Mouse (Mus musculus): ENCODE results near the gene Hif3a. TPM values are rescaled to one million over a fixed set of nuclear protein-coding genes. Genes with fewer than 3 reads are reported as not detected.

Gene Hif3a
- polyA plus RNA-seq, 1 experiment from 2014 or later = 19.7 TPM

DNA sequence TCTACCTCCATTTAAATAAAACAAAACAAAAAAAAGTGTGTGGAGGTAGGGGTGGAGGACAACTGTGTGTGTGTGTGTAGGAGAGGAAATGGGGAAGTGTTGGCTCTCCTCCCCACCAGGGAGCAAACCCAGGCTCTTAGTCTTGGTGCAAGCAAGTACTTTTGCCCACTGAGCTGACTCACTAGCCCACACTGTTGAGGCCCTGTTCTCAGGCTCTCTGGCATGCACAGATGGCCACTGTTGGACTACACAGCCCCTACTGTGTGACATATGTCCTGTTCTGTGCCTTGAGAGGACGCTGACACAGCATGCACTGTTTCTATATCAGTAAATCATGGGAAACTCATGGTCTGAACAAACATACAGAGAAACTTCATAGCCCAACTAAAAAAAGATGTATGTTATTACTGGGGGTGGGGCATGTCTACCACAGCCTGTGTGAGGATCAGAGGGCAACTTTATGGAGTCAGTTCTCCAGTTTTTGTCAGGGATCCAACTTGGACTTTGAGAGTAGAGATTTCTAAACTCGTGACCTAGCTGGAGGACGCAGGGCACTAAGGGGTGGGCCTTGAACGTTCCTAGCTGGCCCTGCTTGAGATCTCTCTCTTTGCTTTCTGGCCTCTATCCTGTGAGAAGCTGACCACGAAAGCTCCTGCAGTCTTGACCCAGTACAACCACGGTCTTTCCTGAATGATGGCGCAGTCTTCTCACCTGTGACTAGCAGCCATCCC is 58.8 kb downstream of the Hif3a start:
- no peaks in the 10 kb centered on the region for H3K4me1 ChIP-seq (ENCODE audit: control insufficient read depth, insufficient read depth, low read length)
- H3K9ac ChIP-seq (ENCODE audit: low read depth, low read length) = no peak overlapping the region
- no peak overlapping the region for H3K4me2 ChIP-seq (replicated peaks; ENCODE audit: low read depth, low read length)
- WGBS = 73% methylated on average over 7 of the region's 7 CpGs
- H3K36me3 ChIP-seq (ENCODE audit: control insufficient read depth, insufficient read depth, low read length) = peaks cover 74% of the 10 kb centered on the region
- H3K4me3 ChIP-seq (ENCODE audit: low read length) = no peak overlapping the region
- H3K27ac ChIP-seq (ENCODE audit: low read depth, low read length) = peak overlapping the region; percentile 14; the same call in 1 of the 2 replicates
- H3K9me3 ChIP-seq (ENCODE audit: control insufficient read depth, low read length) = no peaks in the 10 kb centered on the region
- no peaks in the 10 kb centered on the region for H3K27me3 ChIP-seq (ENCODE audit: control insufficient read depth, insufficient read depth, low read length)
- no peak for ATAC-seq (ENCODE audit: low FRiP score, low TSS enrichment)

DNA sequence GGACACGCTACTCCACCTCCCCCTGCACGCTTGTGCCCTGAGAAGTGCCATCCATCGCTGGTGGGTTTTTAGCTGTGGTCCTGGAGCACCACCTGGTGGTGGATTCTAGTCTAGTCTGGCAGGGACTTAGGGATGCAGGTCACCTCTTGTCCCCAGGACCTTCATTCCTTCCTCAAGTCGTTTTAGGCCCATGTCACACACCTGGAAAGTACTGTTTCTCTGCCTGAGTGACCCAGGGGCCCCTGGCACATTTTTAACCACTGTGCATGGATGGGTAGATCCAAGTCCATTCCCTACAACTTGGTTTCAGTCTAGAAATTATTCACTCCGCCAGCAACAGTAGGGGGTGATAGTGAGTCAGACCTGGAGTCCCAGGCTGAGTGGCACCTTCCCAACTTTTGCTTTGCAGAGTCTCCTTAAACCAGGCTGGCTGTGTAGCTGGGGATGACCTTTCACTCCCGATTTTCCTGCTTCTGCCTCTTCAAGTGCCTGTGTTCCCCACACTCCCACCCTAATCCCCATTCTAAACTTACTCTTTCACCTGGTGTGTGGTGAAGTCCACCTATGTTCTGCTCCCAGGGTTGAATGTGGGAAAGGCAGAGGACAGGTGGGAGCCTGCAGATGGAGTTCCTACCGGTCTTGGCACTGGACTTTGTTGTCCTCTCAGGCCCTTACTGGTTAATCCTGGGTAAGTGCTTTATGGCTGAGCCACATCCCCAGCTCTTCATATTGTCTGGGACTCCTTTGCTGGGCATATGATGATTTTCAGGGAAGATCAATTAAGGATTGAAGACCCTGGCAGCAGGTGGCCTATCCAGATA is 59.6 kb downstream of the Hif3a start:
- Histone ChIP-seq H3K27me3 (ENCODE audit: control insufficient read depth, insufficient read depth, low read length) (no peaks in the 10 kb centered on the region), H3K27ac (ENCODE audit: low read depth, low read length) (no peak overlapping the region), H3K36me3 (ENCODE audit: control insufficient read depth, insufficient read depth, low read length) (peaks cover 74% of the 10 kb centered on the region), H3K4me2 (replicated peaks; ENCODE audit: low read depth, low read length) (no peak overlapping the region), H3K4me3 (ENCODE audit: low read length) (no peak overlapping the region), H3K9me3 (ENCODE audit: control insufficient read depth, low read length) (no peaks in the 10 kb centered on the region), H3K9ac (ENCODE audit: low read depth, low read length) (no peak overlapping the region), H3K4me1 (ENCODE audit: control insufficient read depth, insufficient read depth, low read length) (no peaks in the 10 kb centered on the region)
- WGBS = 15% methylated on average over 7 of the region's 7 CpGs
- peak; percentile 72 for ATAC-seq (ENCODE audit: low FRiP score, low TSS enrichment)

GRCm38 (mm10) chr7:16999650-17000049 is 62.6 kb downstream of the Hif3a start:
- Histone ChIP-seq H3K36me3 (ENCODE audit: control insufficient read depth, insufficient read depth, low read length) (peaks cover 52% of the 10 kb centered on the region), H3K4me1 (ENCODE audit: control insufficient read depth, insufficient read depth, low read length) (peaks cover 18% of the 10 kb centered on the region), H3K27me3 (ENCODE audit: control insufficient read depth, insufficient read depth, low read length) (no peaks in the 10 kb centered on the region), H3K4me3 (ENCODE audit: low read length) (no peak overlapping the region), H3K9me3 (ENCODE audit: control insufficient read depth, low read length) (no peaks in the 10 kb centered on the region), H3K4me2 (replicated peaks; ENCODE audit: low read depth, low read length) (no peak overlapping the region), H3K27ac (ENCODE audit: low read depth, low read length) (no peak overlapping the region), H3K9ac (ENCODE audit: low read depth, low read length) (no peak overlapping the region)
- WGBS = 29% methylated on average over 4 of the region's 4 CpGs
- no peak for ATAC-seq (ENCODE audit: low FRiP score, low TSS enrichment)

- Histone ChIP-seq H3K36me3 (ENCODE audit: control insufficient read depth, insufficient read depth, low read length) (peaks cover 48% of the 10 kb centered on the region), H3K9me3 (ENCODE audit: control insufficient read depth, low read length) (no peaks in the 10 kb centered on the region), H3K9ac (ENCODE audit: low read depth, low read length) (no peak overlapping the region), H3K4me1 (ENCODE audit: control insufficient read depth, insufficient read depth, low read length) (peaks cover 18% of the 10 kb centered on the region), H3K4me3 (ENCODE audit: low read length) (no peak overlapping the region), H3K27ac (ENCODE audit: low read depth, low read length) (no peak overlapping the region), H3K4me2 (replicated peaks; ENCODE audit: low read depth, low read length) (no peak overlapping the region), H3K27me3 (ENCODE audit: control insufficient read depth, insufficient read depth, low read length) (no peaks in the 10 kb centered on the region)
- ATAC-seq (ENCODE audit: low FRiP score, low TSS enrichment) = no peak
- WGBS = 74% methylated on average over 4 of the region's 4 CpGs
Measured at GRCm38 (mm10) chr7:16999233-16999632, 63.0 kb downstream of the Hif3a start.

DNA sequence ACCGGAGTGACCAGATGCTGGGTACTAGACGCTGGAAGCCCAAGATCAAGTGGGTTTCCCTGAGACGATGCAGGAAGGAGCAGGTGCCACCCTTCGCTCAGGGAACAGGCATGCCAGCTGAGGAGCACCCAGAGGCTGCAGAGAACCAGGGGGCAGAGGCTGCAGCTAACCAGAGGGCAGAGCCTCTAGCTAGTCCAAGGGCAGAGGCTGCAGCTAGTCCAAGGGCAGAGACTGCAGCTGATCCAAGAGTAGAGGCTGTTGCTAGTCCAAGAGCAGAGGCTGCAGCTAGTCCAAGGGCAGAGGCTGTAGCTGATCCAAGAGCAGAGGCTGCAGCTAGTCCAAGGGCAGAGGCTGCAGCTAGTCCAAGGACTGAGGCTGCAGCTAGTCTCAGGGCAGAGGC is 66.9 kb downstream of the Hif3a start:
- H3K4me3 ChIP-seq (ENCODE audit: low read length) = peak overlapping the region; percentile 78
- H3K9ac ChIP-seq (ENCODE audit: low read depth, low read length) = peak overlapping the region; percentile 81
- H3K27me3 ChIP-seq (ENCODE audit: control insufficient read depth, insufficient read depth, low read length) = no peaks in the 10 kb centered on the region
- H3K4me1 ChIP-seq (ENCODE audit: control insufficient read depth, insufficient read depth, low read length) = peaks cover 31% of the 10 kb centered on the region
- 77% methylated on average over 4 of the region's 4 CpGs for WGBS
- no peak overlapping the region for H3K27ac ChIP-seq (ENCODE audit: low read depth, low read length)
- no peaks in the 10 kb centered on the region for H3K9me3 ChIP-seq (ENCODE audit: control insufficient read depth, low read length)
- peaks cover 32% of the 10 kb centered on the region for H3K36me3 ChIP-seq (ENCODE audit: control insufficient read depth, insufficient read depth, low read length)
- H3K4me2 ChIP-seq (replicated peaks; ENCODE audit: low read depth, low read length) = peak overlapping the region; percentile 83
- no peak for ATAC-seq (ENCODE audit: low FRiP score, low TSS enrichment)

- H3K9ac ChIP-seq (ENCODE audit: low read depth, low read length) = peak overlapping the region; percentile 81
- peak overlapping the region; percentile 79 for H3K27ac ChIP-seq (ENCODE audit: low read depth, low read length)
- peak overlapping the region; percentile 78 for H3K4me3 ChIP-seq (ENCODE audit: low read length)
- peak overlapping the region; percentile 83 for H3K4me2 ChIP-seq (replicated peaks; ENCODE audit: low read depth, low read length)
- no peaks in the 10 kb centered on the region for H3K27me3 ChIP-seq (ENCODE audit: control insufficient read depth, insufficient read depth, low read length)
- H3K36me3 ChIP-seq (ENCODE audit: control insufficient read depth, insufficient read depth, low read length) = peaks cover 25% of the 10 kb centered on the region
- H3K4me1 ChIP-seq (ENCODE audit: control insufficient read depth, insufficient read depth, low read length) = peaks cover 33% of the 10 kb centered on the region
- under 1% methylated on average over 20 of the region's 20 CpGs for WGBS
- no peak for ATAC-seq (ENCODE audit: low FRiP score, low TSS enrichment)
- no peaks in the 10 kb centered on the region for H3K9me3 ChIP-seq (ENCODE audit: control insufficient read depth, low read length)
Measured at GRCm38 (mm10) chr7:16994400-16994799, 67.8 kb downstream of the Hif3a start.

GRCm38 (mm10) chr7:16993651-16994399 is 68.4 kb downstream of the Hif3a start:
- Histone ChIP-seq H3K4me2 (replicated peaks; ENCODE audit: low read depth, low read length) (peak overlapping the region; percentile 83), H3K27ac (ENCODE audit: low read depth, low read length) (peak overlapping the region; percentile 79), H3K9me3 (ENCODE audit: control insufficient read depth, low read length) (no peaks in the 10 kb centered on the region), H3K9ac (ENCODE audit: low read depth, low read length) (peak overlapping the region; percentile 81), H3K4me1 (ENCODE audit: control insufficient read depth, insufficient read depth, low read length) (peaks cover 33% of the 10 kb centered on the region), H3K4me3 (ENCODE audit: low read length) (peak overlapping the region; percentile 78), H3K36me3 (ENCODE audit: control insufficient read depth, insufficient read depth, low read length) (peaks cover 19% of the 10 kb centered on the region), H3K27me3 (ENCODE audit: control insufficient read depth, insufficient read depth, low read length) (no peaks in the 10 kb centered on the region)
- ATAC-seq (ENCODE audit: low FRiP score, low TSS enrichment) = peak; percentile 90
- under 1% methylated on average over 27 of the region's 27 CpGs for WGBS

DNA sequence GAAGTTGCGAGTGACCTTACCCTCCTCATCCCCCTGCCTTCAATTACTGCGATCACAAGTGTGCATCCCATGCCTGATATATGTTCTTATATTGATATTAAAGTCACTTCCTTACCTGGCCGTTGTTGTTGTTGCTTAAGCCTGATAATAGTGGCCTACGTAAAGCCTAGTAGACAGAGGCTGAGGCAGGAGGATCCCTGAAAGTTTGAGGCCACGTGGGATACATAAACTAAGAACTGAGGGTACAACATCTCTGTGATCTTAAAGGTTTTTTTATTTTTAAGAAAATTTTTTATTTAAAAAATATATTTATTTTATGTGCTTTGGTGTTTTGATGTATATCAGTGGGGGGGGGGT is 69.8 kb downstream of the Hif3a start, which contains the start of gene Ccdc8:
Gene Ccdc8 (plus strand): TSS at position 258 of the 357 bp plus-strand sequence.
- WGBS = 90% methylated on average over 5 of the region's 5 CpGs
- Histone ChIP-seq H3K27me3 (ENCODE audit: control insufficient read depth, insufficient read depth, low read length) (no peaks in the 10 kb centered on the region), H3K9ac (ENCODE audit: low read depth, low read length) (no peak within 1 kb of the TSS), H3K4me3 (ENCODE audit: low read length) (peak within 1 kb of the TSS; percentile 78), H3K27ac (ENCODE audit: low read depth, low read length) (peak within 1 kb of the TSS; percentile 83), H3K36me3 (ENCODE audit: control insufficient read depth, insufficient read depth, low read length) (peaks cover 6% of the 10 kb centered on the region), H3K4me1 (ENCODE audit: control insufficient read depth, insufficient read depth, low read length) (peaks cover 36% of the 10 kb centered on the region), H3K9me3 (ENCODE audit: control insufficient read depth, low read length) (no peaks in the 10 kb centered on the region), H3K4me2 (replicated peaks; ENCODE audit: low read depth, low read length) (peak within 1 kb of the TSS; percentile 83)
- ATAC-seq (ENCODE audit: low FRiP score, low TSS enrichment) = no peak

All from kidney, embryonic 14.5 days (tissue).